Mouse (Mus musculus) cerebellum, adult 2 months (tissue): Measurements from ENCODE around the gene Myt1.

Experiments used
- CTCF ChIP-seq: fragments of 200-500 bp; IDR thresholded peaks from 2 replicates; pipeline ENCODE4 v1.5.1; 2011; ENCODE audit warnings: low read depth, mild to moderate bottlenecking, control low read depth, low read length, moderate library complexity, borderline replicate concordance; ENCODE audit not compliant: insufficient read depth
- POLR2A ChIP-seq: fragments of 200-500 bp; IDR thresholded peaks from 2 replicates; pipeline ENCODE4 v1.6.1; 2011; ENCODE audit warnings: low read length, control low read depth, borderline replicate concordance; ENCODE audit not compliant: insufficient read depth

GRCm38 (mm10) chr2:181727659-181728262, 35.4 kb upstream of the Myt1 start:
- TF ChIP-seq POLR2A (no peak), CTCF (no peak)
